Mouse (Mus musculus): ENCODE measurements around the gene Ckap5. TPM values are rescaled to one million over a fixed set of nuclear protein-coding genes. Genes with fewer than 3 reads are reported as not detected.
"Not testable (repeated sequence)": the region's sequence is repeated elsewhere in the genome, so short reads cannot be mapped to it uniquely, and the experiment has no call there.

Gene Ckap5
- total RNA-seq, 2 experiments from 2014 or later, result 120 to 134 TPM

DNA sequence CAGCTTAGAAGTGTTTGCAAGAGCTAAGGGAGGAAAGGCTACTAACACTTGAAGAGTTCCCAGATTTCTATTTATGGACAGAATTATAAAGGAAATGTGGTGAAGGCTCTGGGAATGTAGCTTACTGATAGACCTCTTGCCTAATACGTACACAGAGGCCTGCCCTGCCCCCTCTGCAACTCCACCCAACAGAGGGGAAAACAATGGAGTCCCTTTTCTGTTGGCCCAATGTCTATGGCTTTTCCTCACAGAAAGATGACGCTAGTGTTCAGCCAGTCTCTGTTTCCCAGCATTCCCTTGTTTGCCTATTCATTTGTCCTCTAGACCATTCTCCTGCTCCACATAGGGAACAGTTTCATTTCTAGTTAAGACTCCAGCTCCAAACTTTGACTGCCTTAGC lies 9.4 kb upstream of the Ckap5 start:
- no peak for DNase-seq (ENCODE audit: extremely low spot score in 1 of 2, low spot score in 2 of 2)
- intact Hi-C loops (cut with DNase I), result no loop called here
- no peak; the same call in 1 of the 2 replicates for TF ChIP-seq CTCF (IDR thresholded peaks at IDR 0.05)
- H3K4me3 ChIP-seq, result no peak overlapping the region
- H3K27ac ChIP-seq, result peak overlapping the region; percentile 34; the same call in 1 of the 2 replicates

DNA sequence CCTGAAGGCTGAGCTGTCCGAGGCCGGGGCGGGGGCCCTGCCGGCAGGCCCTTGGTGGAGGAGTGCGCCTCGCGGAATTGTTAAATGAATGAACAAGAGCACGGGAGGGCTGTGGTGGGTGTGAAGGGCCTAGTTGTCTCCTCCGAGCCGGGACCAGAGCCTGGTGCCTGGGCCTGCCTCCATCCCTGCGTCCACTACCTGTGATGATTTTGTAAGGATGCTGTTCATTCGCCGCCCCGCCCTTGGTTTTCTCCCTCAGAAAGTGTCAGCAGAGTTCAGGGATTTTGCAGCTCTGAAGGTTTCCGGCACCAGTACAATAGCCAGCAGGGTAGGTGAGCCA lies 555 bp downstream of the Ckap5 start:
- no peak for TF ChIP-seq CTCF (IDR thresholded peaks at IDR 0.05)
- intact Hi-C loops (cut with DNase I), result no loop called here

GRCm38 (mm10) chr2:91537588-91538205 lies 11.1 kb downstream of the Ckap5 start:
- intact Hi-C loops (cut with DNase I), result no loop called here
- H3K27ac ChIP-seq, result peak overlapping the region; percentile 61
- H3K4me3 ChIP-seq, result peak overlapping the region; percentile 45
- TF ChIP-seq CTCF (IDR thresholded peaks at IDR 0.05), result no peak; the same call in none of the 2 replicates
- peak; percentile 66 to 71 for DNase-seq (ENCODE audit: extremely low spot score in 1 of 2, low spot score in 2 of 2)

More for the DNA sequence above, 555 bp downstream of the Ckap5 start:
- peak overlapping the region; percentile 92 for H3K4me3 ChIP-seq
- H3K27ac ChIP-seq, result peak overlapping the region; percentile 86
- peak in 1 of 2 experiments; percentile 31 for DNase-seq (ENCODE audit: extremely low spot score in 1 of 2, low spot score in 2 of 2)

GRCm38 (mm10) chr2:91568125-91568524 lies 41.6 kb downstream of the Ckap5 start:
- no peak for DNase-seq (ENCODE audit: extremely low spot score in 1 of 2, low spot score in 2 of 2)
- intact Hi-C loops (cut with DNase I), result no loop called here
- no peak overlapping the region for H3K27ac ChIP-seq
- H3K4me3 ChIP-seq, result no peak overlapping the region
- no peak for TF ChIP-seq CTCF (IDR thresholded peaks at IDR 0.05)

- Histone ChIP-seq H3K4me3 (peak overlapping the region; percentile 10; the same call in 1 of the 2 replicates), H3K27ac (peak overlapping the region; percentile 81)
- TF ChIP-seq CTCF (IDR thresholded peaks at IDR 0.05), result no peak
- DNase-seq (ENCODE audit: extremely low spot score in 1 of 2, low spot score in 2 of 2), result no peak
- intact Hi-C loops (cut with DNase I), result no loop called here
These were observed 54.3 kb downstream of the Ckap5 start for GRCm38 (mm10) chr2:91580894-91581293.

DNA sequence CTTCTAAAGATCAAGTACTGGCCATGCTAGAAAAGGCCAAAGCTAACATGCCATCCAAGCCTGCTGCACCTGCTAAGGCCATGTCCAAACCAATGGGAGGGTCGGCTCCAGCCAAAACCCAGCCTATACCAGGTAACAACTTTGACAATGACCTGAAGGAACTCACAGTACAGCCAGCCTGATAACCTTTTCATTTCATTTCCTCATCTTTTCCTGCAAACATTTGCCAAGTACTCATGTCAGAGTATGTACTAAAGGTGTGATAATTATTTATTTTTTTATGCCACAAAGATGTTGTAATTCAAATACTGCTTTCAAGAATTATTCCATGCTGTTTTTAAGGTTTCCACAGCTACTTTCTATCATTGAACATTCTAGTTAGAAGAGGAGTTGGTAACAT lies 59.7 kb downstream of the Ckap5 start:
- no peak for TF ChIP-seq CTCF (IDR thresholded peaks at IDR 0.05)
- intact Hi-C loops (cut with DNase I), result no loop called here

DNA sequence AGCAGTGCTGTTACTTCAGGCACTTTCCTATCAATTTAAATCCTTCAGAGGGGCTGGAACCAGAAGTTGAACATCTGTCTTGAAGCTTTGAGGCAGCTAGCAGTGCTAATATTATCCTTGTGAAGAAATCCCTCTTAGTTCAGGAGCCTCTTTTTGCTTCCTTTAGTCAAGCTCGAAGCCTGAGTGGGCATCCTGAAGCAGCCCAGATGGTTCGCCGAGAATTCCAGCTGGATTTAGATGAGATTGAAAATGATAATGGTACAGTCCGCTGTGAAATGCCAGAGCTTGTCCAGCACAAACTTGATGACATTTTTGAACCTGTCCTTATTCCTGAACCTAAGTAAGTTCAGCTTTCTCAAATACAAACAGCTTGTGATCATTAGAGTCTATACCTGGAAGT lies 73.9 kb downstream of the Ckap5 start:
- no peak for TF ChIP-seq CTCF (IDR thresholded peaks at IDR 0.05)
- intact Hi-C loops (cut with DNase I), result no loop called here
- DNase-seq (ENCODE audit: extremely low spot score in 1 of 2, low spot score in 2 of 2), result no peak
- Histone ChIP-seq H3K4me3 (no peak overlapping the region), H3K27ac (0 out of 2 replicates have a peak overlapping the region, but pooled peaks have one; percentile 24)

More for the DNA sequence above, 59.7 kb downstream of the Ckap5 start:
- H3K4me3 ChIP-seq, result no peak overlapping the region
- H3K27ac ChIP-seq, result no peak overlapping the region
- no peak for DNase-seq (ENCODE audit: extremely low spot score in 1 of 2, low spot score in 2 of 2)

- no peak for DNase-seq (ENCODE audit: extremely low spot score in 1 of 2, low spot score in 2 of 2)
- no peak overlapping the region for H3K27ac ChIP-seq
- intact Hi-C loops (cut with DNase I), result no loop called here
These were observed 75.8 kb downstream of the Ckap5 start for GRCm38 (mm10) chr2:91602389-91602788.

DNA sequence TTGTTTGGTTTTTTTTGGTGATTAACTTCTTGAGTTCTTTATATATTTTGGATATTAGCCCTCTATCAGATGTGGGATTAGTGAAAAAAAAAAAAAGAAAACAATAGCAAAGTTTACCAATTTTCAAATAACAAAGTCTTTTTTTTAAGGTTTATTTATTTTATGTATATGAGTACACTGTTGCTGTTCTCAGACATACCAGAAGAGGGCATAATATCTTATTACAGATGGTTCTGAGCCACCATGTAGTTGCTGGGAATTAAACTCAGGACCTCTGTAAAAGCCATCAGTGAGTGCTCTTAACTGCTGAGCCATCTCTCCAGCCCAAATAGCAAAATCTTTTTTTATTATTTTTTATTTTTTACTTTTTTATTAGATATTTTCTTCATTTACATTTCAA lies 82.8 kb downstream of the Ckap5 start:
- DNase-seq (ENCODE audit: extremely low spot score in 1 of 2, low spot score in 2 of 2); intact Hi-C loops (cut with DNase I); H3K4me3 ChIP-seq; H3K27ac ChIP-seq: not testable (repeated sequence)
- peak; percentile 21 for TF ChIP-seq CTCF (IDR thresholded peaks at IDR 0.05)

More at GRCm38 (mm10) chr2:91602389-91602788, 75.8 kb downstream of the Ckap5 start:
- TF ChIP-seq CTCF (IDR thresholded peaks at IDR 0.05), result peak; percentile 24
- H3K4me3 ChIP-seq, result no peak overlapping the region

DNA sequence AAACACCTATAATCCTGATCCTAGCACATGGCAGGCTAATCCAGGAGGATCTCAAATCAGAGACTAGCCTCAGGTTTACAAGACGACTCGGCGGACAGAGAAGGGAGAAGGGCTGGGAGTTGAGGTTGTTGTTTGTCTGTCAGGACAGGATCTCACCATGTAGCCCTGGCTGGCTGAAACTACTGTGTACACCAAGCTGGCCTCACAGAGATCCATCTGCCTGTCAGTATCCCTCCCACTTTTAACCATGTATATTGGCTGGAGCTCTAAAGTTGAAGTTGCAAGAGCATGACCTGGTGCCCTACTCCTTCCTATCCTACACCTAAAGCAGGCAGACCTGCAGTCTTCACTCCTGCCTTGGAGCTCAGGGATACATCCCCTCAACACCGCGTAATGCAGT lies 95.8 kb downstream of the Ckap5 start:
- Histone ChIP-seq H3K4me3 (no peak overlapping the region), H3K27ac (no peak overlapping the region)
- TF ChIP-seq CTCF (IDR thresholded peaks at IDR 0.05), result no peak
- intact Hi-C loops (cut with DNase I), result no loop called here
- DNase-seq (ENCODE audit: extremely low spot score in 1 of 2, low spot score in 2 of 2), result no peak

DNA sequence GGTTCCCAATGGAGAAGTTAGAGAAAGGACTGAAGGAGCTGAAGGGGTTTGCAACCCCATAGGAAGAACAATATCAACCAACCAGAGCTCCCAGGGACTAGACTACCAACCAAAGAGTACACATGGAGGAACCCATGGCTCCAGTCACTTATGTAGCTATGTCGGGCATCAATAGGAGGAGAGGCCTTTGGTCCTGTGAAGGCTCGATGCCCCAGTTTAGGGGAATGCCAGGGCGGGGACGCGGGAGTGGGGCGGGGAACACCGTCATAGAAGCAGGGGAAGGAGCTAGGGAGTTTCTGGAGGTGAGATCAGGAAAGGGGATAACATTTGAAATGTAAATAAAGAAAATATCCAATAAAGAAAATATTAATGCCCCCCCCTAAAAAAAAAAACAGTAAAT lies 96.8 kb downstream of the Ckap5 start:
- intact Hi-C loops (cut with DNase I); DNase-seq (ENCODE audit: extremely low spot score in 1 of 2, low spot score in 2 of 2); H3K4me3 ChIP-seq: not testable (repeated sequence)

GRCm38 (mm10) chr2:91627486-91627885 lies 100.9 kb downstream of the Ckap5 start:
- intact Hi-C loops (cut with DNase I), result no loop called here
- DNase-seq (ENCODE audit: extremely low spot score in 1 of 2, low spot score in 2 of 2), result no peak
- Histone ChIP-seq H3K27ac (no peak overlapping the region), H3K4me3 (no peak overlapping the region)
- TF ChIP-seq CTCF (IDR thresholded peaks at IDR 0.05), result no peak

More for the DNA sequence above, 96.8 kb downstream of the Ckap5 start:
- H3K27ac ChIP-seq, result not testable (repeated sequence)

- TF ChIP-seq CTCF (IDR thresholded peaks at IDR 0.05), result no peak
- intact Hi-C loops (cut with DNase I), result no loop called here
- no peak overlapping the region for H3K27ac ChIP-seq
- DNase-seq (ENCODE audit: extremely low spot score in 1 of 2, low spot score in 2 of 2), result no peak
- H3K4me3 ChIP-seq, result no peak overlapping the region
These were observed 101.6 kb downstream of the Ckap5 start for GRCm38 (mm10) chr2:91628171-91628570.

Measured in left cerebral cortex, adult 2 months (tissue).